In genomic region chr1:50928776-50929175, GRCm38 (mm10) we compare ENCODE assay signal across 13 mouse cellular contexts. TPM values are rescaled to one million over a fixed set of nuclear protein-coding genes. Genes with fewer than 3 reads are reported as not detected.
A peak's percentile ranks its signal among the peaks of the same experiment; 100 is the strongest.
DNase-seq lines count a peak whose midpoint lies in the region; ATAC-seq lines count a peak whose summit lies in the region.
"Had no signal": no experiment of that assay in that cellular context is flagged by ENCODE, and none has a peak within 500 bp of the region (broad histone marks: within the 10 kb centered on the region; RNA-seq: fewer than 3 reads in every experiment).

No protein-coding gene starts in this region.

- H3K4me2 ChIP-seq in forebrain, embryonic 14.5 days (ENCODE audit: low read length): peak overlapping the region; percentile 97
- peak overlapping the region; percentile 30 for H3K4me2 ChIP-seq in midbrain, embryonic 11.5 days

- no peaks in the 10 kb centered on the region for H3K36me3 ChIP-seq in forebrain, embryonic 14.5 days (ENCODE audit: control insufficient read depth, insufficient read depth, low read length)
- H3K36me3 ChIP-seq in midbrain, embryonic 11.5 days (ENCODE audit: control insufficient read depth, insufficient read depth, low read length): no peaks in the 10 kb centered on the region

- H3K4me1 ChIP-seq in brown adipose tissue, adult 24 weeks (ENCODE audit: control insufficient read depth, insufficient read depth, insufficient read length, low read length): 0 out of 2 replicates have a peak, but pooled peaks cover 3% of the 10 kb centered on the region
- no peaks in the 10 kb centered on the region for H3K4me1 ChIP-seq in forebrain, embryonic 14.5 days (ENCODE audit: control insufficient read depth, insufficient read depth, low read length)
- H3K4me1 ChIP-seq in midbrain, embryonic 11.5 days (ENCODE audit: control insufficient read depth, insufficient read depth, low read length): peaks cover 4% of the 10 kb centered on the region; the same call in 1 of the 2 replicates

- H3K9ac ChIP-seq in forebrain, embryonic 14.5 days (ENCODE audit: low read length): peak overlapping the region; percentile 29; the same call in 1 of the 2 replicates
- H3K9ac ChIP-seq in midbrain, embryonic 11.5 days (ENCODE audit: low read length): no peak overlapping the region

- 0 out of 2 replicates have a peak, but pooled peaks cover 3% of the 10 kb centered on the region for H3K27me3 ChIP-seq in forebrain, embryonic 14.5 days (replicated peaks; ENCODE audit: control insufficient read depth, insufficient read depth, low read length)
- H3K27me3 ChIP-seq in midbrain, embryonic 11.5 days (ENCODE audit: control insufficient read depth, insufficient read depth, low read length): peaks cover 22% of the 10 kb centered on the region

- no peak overlapping the region for H3K27ac ChIP-seq in brown adipose tissue, adult 24 weeks (replicated peaks; ENCODE audit: low read depth, low read length)
- H3K27ac ChIP-seq in forebrain, embryonic 14.5 days (ENCODE audit: low read depth, low read length): no peak overlapping the region
- no peak overlapping the region for H3K27ac ChIP-seq in midbrain, embryonic 11.5 days (ENCODE audit: low read depth, low read length)

- ATAC-seq in forebrain, embryonic 14.5 days: no peak
- no peak for ATAC-seq in midbrain, embryonic 11.5 days (ENCODE audit: low FRiP score)
- no peak for ATAC-seq in erythroid progenitor cell, adult 5-6 weeks (replicated peaks; ENCODE audit: low FRiP score, poor library complexity, severe bottlenecking)
- ATAC-seq: Patski had no signal

- peak overlapping the region; percentile 30 for H3K4me3 ChIP-seq in brown adipose tissue, adult 24 weeks (ENCODE audit: insufficient read depth, low read depth, low read length)
- peak overlapping the region; percentile 70 for H3K4me3 ChIP-seq in forebrain, embryonic 14.5 days (ENCODE audit: low read depth, low read length)
- 0 out of 2 replicates have a peak overlapping the region, but pooled peaks have one; percentile 7 for H3K4me3 ChIP-seq in midbrain, embryonic 11.5 days (ENCODE audit: low read depth, low read length)

- no peaks in the 10 kb centered on the region for H3K9me3 ChIP-seq in forebrain, embryonic 14.5 days (replicated peaks; ENCODE audit: control insufficient read depth, low read length)
- H3K9me3 ChIP-seq in midbrain, embryonic 11.5 days (ENCODE audit: control insufficient read depth, low read length): no peaks in the 10 kb centered on the region

- DNase-seq in cerebellum, adult 11 months: peak; percentile 6
- DNase-seq in cerebellum, postnatal 4 days (ENCODE audit: low spot score in 2 of 2): no peak
- DNase-seq in forebrain, embryonic 14.5 days (ENCODE audit: low spot score): peak; percentile 5
- peak; percentile 82 for DNase-seq in midbrain, embryonic 11.5 days (ENCODE audit: low spot score, missing footprints)
- DNase-seq in adipocyte (ENCODE audit: low spot score): no peak
- DNase-seq in heart, adult 11 months: no peak
- DNase-seq: lung, postnatal 36 days; right cerebral cortex, postnatal 25 days; thymus, postnatal 25 days had no signal

- 21% methylated on average over 3 of the region's 3 CpGs for WGBS in forebrain, embryonic 14.5 days
- WGBS in midbrain, embryonic 11.5 days: 9% methylated on average over 3 of the region's 3 CpGs

RNA-seq across cellular contexts. Expression of gene Tmeff2, which starts 28.3 kb away (rescaled TPM):
- polyA plus RNA-seq in brown adipose tissue, adult 24 weeks (2012; ENCODE audit: insufficient read depth, insufficient read length, missing spikeins): 1.0 and 3.9 TPM in 2 replicates
- polyA plus RNA-seq in forebrain, embryonic 14.5 days (2014; fragmentation: Nextera tagmentation; extraction: Ambion mirVana): 24.6 and 31.0 TPM in 2 replicates
- 7.0 and 8.0 TPM in 2 replicates for polyA plus RNA-seq in midbrain, embryonic 11.5 days (2014; fragmentation: Nextera tagmentation; extraction: Ambion mirVana)
- total RNA-seq in erythroid progenitor cell, adult 5-6 weeks (2015; ENCODE audit: low replicate concordance): not detected in 2 replicates
- total RNA-seq in erythroid progenitor cell, adult 5-6 weeks (2017; ENCODE audit: low replicate concordance): not detected in 2 replicates
- total RNA-seq: common myeloid progenitor, adult 5-6 weeks had no signal

Comparison
In these comparisons a context has a peak if more than half of its experiments do, and no peak if none do; other contexts are left out.
1. DNase-seq: peak in cerebellum, adult 11 months (single experiment), forebrain, embryonic 14.5 days (single experiment) and midbrain, embryonic 11.5 days (single experiment); none in cerebellum, postnatal 4 days (0 of 2), adipocyte (single experiment) and heart, adult 11 months (single experiment).
2. H3K4me3 ChIP-seq: peak in every context shown above with its lines; median percentile 70 in forebrain, embryonic 14.5 days; 30 in brown adipose tissue, adult 24 weeks; 7 in midbrain, embryonic 11.5 days.